Mouse (Mus musculus) C2C12 (cell line): ENCODE measurements at regions not wholly inside any gene's neighbourhood (a gene's known extent, or its start where the extent isn't known, plus 50 kb on each side); places are given as distances from the start of the nearest gene placed in this dataset.

Experiments used
- H3K27me3 ChIP-seq: one replicate; pipeline ENCODE4 v1.6.1; 2011; ENCODE audit not compliant: control insufficient read depth, insufficient read depth, insufficient read length
- H3K36me3 ChIP-seq: one replicate; pipeline ENCODE4 v1.6.1; 2011; ENCODE audit not compliant: control insufficient read depth, insufficient read depth
- H3K4me3 ChIP-seq: one replicate; pipeline ENCODE4 v1.5.1; 2011; ENCODE audit warnings: mild to moderate bottlenecking, control low read depth; ENCODE audit not compliant: poor library complexity, insufficient read depth, severe bottlenecking
- H3K79me2 ChIP-seq: one replicate; pipeline ENCODE4 v1.6.1; 2011; ENCODE audit not compliant: control insufficient read depth, insufficient read depth
- H3K79me3 ChIP-seq: one replicate; pipeline ENCODE4 v1.6.1; 2011; ENCODE audit warnings: low read depth, control low read depth
- H3ac ChIP-seq: one replicate; pipeline ENCODE3; 2011; ENCODE audit warnings: low read depth; ENCODE audit not compliant: control insufficient read depth, insufficient read length
- CEBPB ChIP-seq: IDR thresholded peaks from one replicate; pipeline ENCODE4 v1.6.1; 2011; ENCODE audit warnings: low read depth, mild to moderate bottlenecking, control low read depth, moderate library complexity
- CTCF ChIP-seq: IDR thresholded peaks from one replicate; pipeline ENCODE4 v1.5.1; 2011; ENCODE audit not compliant: control insufficient read depth, insufficient read depth, insufficient read length
- FOSL1 ChIP-seq: IDR thresholded peaks from one replicate; pipeline ENCODE4 v1.8.0; 2011; ENCODE audit warnings: mild to moderate bottlenecking, low read length; ENCODE audit not compliant: poor library complexity, insufficient read depth, severe bottlenecking
- MAX ChIP-seq: IDR thresholded peaks from one replicate; pipeline ENCODE4 v1.6.1; 2011; ENCODE audit warnings: mild to moderate bottlenecking, control low read depth
- MYOD1 ChIP-seq: IDR thresholded peaks from one replicate; pipeline ENCODE4 v1.6.1; 2011; ENCODE audit warnings: low read depth; ENCODE audit not compliant: control insufficient read depth, insufficient read length
- MYOG ChIP-seq: IDR thresholded peaks from one replicate; pipeline ENCODE4 v1.6.1; 2011; ENCODE audit not compliant: control insufficient read depth, insufficient read length; ENCODE audit errors: extremely low read depth
- USF1 ChIP-seq: IDR thresholded peaks from one replicate; pipeline ENCODE4 v1.6.1; 2011; ENCODE audit warnings: low read depth, mild to moderate bottlenecking, control low read depth, moderate library complexity

- TF ChIP-seq MYOD1 (no peak), CTCF (no peak), CEBPB (no peak), FOSL1 (no peak), USF1 (no peak), MYOG (no peak), MAX (no peak)
- H3K4me3 ChIP-seq: no peak overlapping the region
- no peaks in the 10 kb centered on the region for H3K36me3 ChIP-seq
- H3K79me3 ChIP-seq: no peaks in the 10 kb centered on the region
- H3K79me2 ChIP-seq: no peaks in the 10 kb centered on the region
- H3ac ChIP-seq: no peak overlapping the region
- no peaks in the 10 kb centered on the region for H3K27me3 ChIP-seq
Measured at GRCm38 (mm10) chr3:150752787-150753186, 684.9 kb upstream of the Adgrl4 start.

- Histone ChIP-seq H3K79me3 (no peaks in the 10 kb centered on the region), H3K27me3 (no peaks in the 10 kb centered on the region), H3K4me3 (no peak overlapping the region), H3ac (no peak overlapping the region), H3K36me3 (no peaks in the 10 kb centered on the region), H3K79me2 (no peaks in the 10 kb centered on the region)
- TF ChIP-seq USF1 (no peak), MAX (no peak), MYOD1 (no peak), FOSL1 (no peak), CTCF (no peak), CEBPB (no peak), MYOG (no peak)
Measured at GRCm38 (mm10) chr3:150759854-150760253, 677.8 kb upstream of the Adgrl4 start.

- TF ChIP-seq CTCF (no peak), USF1 (no peak), MYOD1 (no peak)
- Histone ChIP-seq H3K79me2 (no peaks in the 10 kb centered on the region), H3K4me3 (no peak overlapping the region), H3K27me3 (no peaks in the 10 kb centered on the region), H3K79me3 (no peaks in the 10 kb centered on the region), H3ac (no peak overlapping the region), H3K36me3 (no peaks in the 10 kb centered on the region)
Measured at GRCm38 (mm10) chr3:150784576-150784975, 653.1 kb upstream of the Adgrl4 start.

- Histone ChIP-seq H3K79me2 (no peaks in the 10 kb centered on the region), H3K27me3 (no peaks in the 10 kb centered on the region), H3K79me3 (no peaks in the 10 kb centered on the region), H3ac (no peak overlapping the region), H3K36me3 (no peaks in the 10 kb centered on the region), H3K4me3 (no peak overlapping the region)
- TF ChIP-seq FOSL1 (no peak), USF1 (no peak), MYOG (no peak), CEBPB (no peak), MYOD1 (no peak), MAX (no peak), CTCF (no peak)
Measured at GRCm38 (mm10) chr3:150817807-150818206, 619.9 kb upstream of the Adgrl4 start.

GRCm38 (mm10) chr3:150819369-150819768, 618.3 kb upstream of the Adgrl4 start:
- no peaks in the 10 kb centered on the region for H3K79me2 ChIP-seq
- H3ac ChIP-seq: no peak overlapping the region
- TF ChIP-seq MYOG: no peak
- no peak for TF ChIP-seq USF1
- no peak for TF ChIP-seq CEBPB
- TF ChIP-seq MYOD1: no peak
- no peak for TF ChIP-seq MAX
- no peak for TF ChIP-seq FOSL1
- TF ChIP-seq CTCF: no peak
- H3K79me3 ChIP-seq: no peaks in the 10 kb centered on the region
- no peaks in the 10 kb centered on the region for H3K36me3 ChIP-seq
- H3K4me3 ChIP-seq: no peak overlapping the region
- no peaks in the 10 kb centered on the region for H3K27me3 ChIP-seq

GRCm38 (mm10) chr3:150820039-150820438, 617.6 kb upstream of the Adgrl4 start:
- no peak for TF ChIP-seq MYOD1
- no peak for TF ChIP-seq USF1
- no peaks in the 10 kb centered on the region for H3K79me3 ChIP-seq
- no peaks in the 10 kb centered on the region for H3K27me3 ChIP-seq
- H3ac ChIP-seq: no peak overlapping the region
- no peaks in the 10 kb centered on the region for H3K36me3 ChIP-seq
- no peak overlapping the region for H3K4me3 ChIP-seq
- H3K79me2 ChIP-seq: no peaks in the 10 kb centered on the region

- no peak overlapping the region for H3ac ChIP-seq
- no peaks in the 10 kb centered on the region for H3K27me3 ChIP-seq
- TF ChIP-seq MYOD1 (no peak), FOSL1 (no peak), CTCF (no peak), USF1 (no peak)
- no peaks in the 10 kb centered on the region for H3K36me3 ChIP-seq
- no peaks in the 10 kb centered on the region for H3K79me3 ChIP-seq
- H3K79me2 ChIP-seq: no peaks in the 10 kb centered on the region
- H3K4me3 ChIP-seq: no peak overlapping the region
Measured at GRCm38 (mm10) chr3:150846029-150846428, 591.7 kb upstream of the Adgrl4 start.
